Mouse (Mus musculus) adipocyte (in vitro differentiated cells): ENCODE data around the gene Olfr491.

Experiments used
- DNase-seq: peaks from one replicate; pipeline ENCODE4 v3.0.0-alpha.2; 2016; ENCODE audit warnings: low spot score

The Olfr491 gene

GRCm38 (mm10) chr7:108313151-108313550, at the start of gene Olfr491:
TSS of gene Olfr491 (plus strand) at chr7:108313451.
- no peak for DNase-seq

GRCm38 (mm10) chr7:108288834-108289233, 24.4 kb upstream of the Olfr491 start, which contains the start of gene Olfr490:
TSS of gene Olfr490 (minus strand) at chr7:108288934.
- DNase-seq, result no peak

- no peak for DNase-seq
Measured at GRCm38 (mm10) chr7:108323574-108323973, 10.3 kb downstream of the Olfr491 start, which contains the start of gene Olfr492. TSS of gene Olfr492 (minus strand) at chr7:108323674.

- no peak for DNase-seq
Measured at GRCm38 (mm10) chr7:108346879-108347278, 33.6 kb downstream of the Olfr491 start, which contains the start of gene Olfr493. TSS of gene Olfr493 (minus strand) at chr7:108346979.

- DNase-seq, result no peak
Measured at GRCm38 (mm10) chr7:108365035-108365434, 51.8 kb downstream of the Olfr491 start, which contains the start of gene Olfr494. TSS of gene Olfr494 (plus strand) at chr7:108365335.
